Mouse (Mus musculus) neural tube, embryonic 13.5 days (tissue): Measurements from ENCODE around the gene Xrcc5. TPM values are rescaled to one million over a fixed set of nuclear protein-coding genes. Genes with fewer than 3 reads are reported as not detected.

Experiments
- ATAC-seq: fragments of 200-750 bp; cut with Nextera tagmentation; 2 replicates; pipeline ENCODE4 v1.8.0; 2017; ENCODE audit warnings: low read depth, mild to moderate bottlenecking, moderate TSS enrichment, moderate library complexity
- H3K27ac ChIP-seq: fragments of 300-500 bp; sonication (generic); replicated peaks from 2 replicates; pipeline ENCODE4 v1.5.1; 2015; ENCODE audit warnings: moderate library complexity, mild to moderate bottlenecking, inconsistent platforms
- H3K27me3 ChIP-seq: fragments of 300-500 bp; sonication (generic); 2 replicates; pipeline ENCODE4 v1.6.1; 2015; ENCODE audit warnings: mild to moderate bottlenecking, inconsistent platforms
- H3K36me3 ChIP-seq: fragments of 300-500 bp; sonication (generic); 2 replicates; pipeline ENCODE4 v1.6.1; 2015; ENCODE audit warnings: mild to moderate bottlenecking, inconsistent platforms
- H3K4me1 ChIP-seq: fragments of 300-500 bp; sonication (generic); replicated peaks from 2 replicates; pipeline ENCODE4 v1.6.1; 2015; ENCODE audit warnings: inconsistent platforms
- H3K4me2 ChIP-seq: fragments of 300-500 bp; sonication (generic); 2 replicates; pipeline ENCODE4 v1.6.1; 2015; ENCODE audit warnings: inconsistent platforms, mild to moderate bottlenecking, moderate library complexity
- H3K4me3 ChIP-seq: fragments of 300-500 bp; sonication (generic); 2 replicates; pipeline ENCODE4 v1.5.1; 2015; ENCODE audit warnings: mild to moderate bottlenecking, inconsistent platforms
- H3K9ac ChIP-seq: fragments of 300-500 bp; sonication (generic); 2 replicates; pipeline ENCODE4 v1.6.1; 2015; ENCODE audit warnings: moderate library complexity, mild to moderate bottlenecking, inconsistent platforms
- H3K9me3 ChIP-seq: fragments of 300-500 bp; sonication (generic); 2 replicates; pipeline ENCODE4 v1.6.1; 2016; ENCODE audit warnings: inconsistent platforms
- WGBS: fragments of 180-500 bp; shearing (Covaris S2); methylation state at CpG from one replicate; pipeline ENCODE4 v1.1.7; 2015; 5-methylcytosine and 5-hydroxymethylcytosine counted together
- polyA plus RNA-seq: library from polyadenylated mRNA; unstranded; fragments of >200 nt; fragmentation: Nextera tagmentation; extraction: Ambion mirVana; gene quantifications from 2 replicates; pipeline ENCODE4 v1.2.1, GENCODE M21; 2015

The Xrcc5 gene
- polyA plus RNA-seq, result 26.3 and 29.5 TPM in 2 replicates

- WGBS, result under 1% methylated on average over 21 of the region's 21 CpGs
- H3K4me3 ChIP-seq, result peak within 1 kb of the TSS; percentile 64
- peak; percentile 99 for ATAC-seq
Observed at GRCm38 (mm10) chr1:72307317-72307798, at the start of gene Xrcc5. Gene Xrcc5 (plus strand): TSS chr1:72307421.

GRCm38 (mm10) chr1:72263099-72263498 lies 44.1 kb upstream of the Xrcc5 start:
- Histone ChIP-seq H3K9ac (no peak overlapping the region), H3K4me2 (no peak overlapping the region), H3K4me1 (no peaks in the 10 kb centered on the region; the same call in 1 of the 2 replicates), H3K27me3 (no peaks in the 10 kb centered on the region), H3K4me3 (no peak overlapping the region), H3K36me3 (peaks cover 47% of the 10 kb centered on the region), H3K27ac (no peak overlapping the region), H3K9me3 (no peaks in the 10 kb centered on the region)
- WGBS, result 94% methylated on average over 3 of the region's 3 CpGs
- no peak for ATAC-seq

More at GRCm38 (mm10) chr1:72307317-72307798, at the start of gene Xrcc5:
- H3K9ac ChIP-seq, result peak within 1 kb of the TSS; percentile 83
- no peaks in the 10 kb centered on the region for H3K27me3 ChIP-seq
- peaks cover 29% of the 10 kb centered on the region for H3K4me1 ChIP-seq
- H3K9me3 ChIP-seq, result no peaks in the 10 kb centered on the region
- H3K4me2 ChIP-seq, result peak within 1 kb of the TSS; percentile 69
- peaks cover 4% of the 10 kb centered on the region; the same call in 1 of the 2 replicates for H3K36me3 ChIP-seq
- peak within 1 kb of the TSS; percentile 92 for H3K27ac ChIP-seq

- 93% methylated on average over 3 of the region's 3 CpGs for WGBS
Observed at GRCm38 (mm10) chr1:72278085-72278484, 29.1 kb upstream of the Xrcc5 start.

GRCm38 (mm10) chr1:72282604-72283003 lies 24.6 kb upstream of the Xrcc5 start:
- peaks cover 36% of the 10 kb centered on the region for H3K4me1 ChIP-seq
- H3K9me3 ChIP-seq, result no peaks in the 10 kb centered on the region; the same call in 1 of the 2 replicates
- no peaks in the 10 kb centered on the region for H3K27me3 ChIP-seq
- no peak overlapping the region for H3K4me2 ChIP-seq
- no peak overlapping the region for H3K9ac ChIP-seq
- WGBS, result 76% methylated on average over 1 of the region's 1 CpGs
- ATAC-seq, result no peak
- H3K27ac ChIP-seq, result no peak overlapping the region
- no peaks in the 10 kb centered on the region for H3K36me3 ChIP-seq
- H3K4me3 ChIP-seq, result no peak overlapping the region

More at GRCm38 (mm10) chr1:72278085-72278484, 29.1 kb upstream of the Xrcc5 start:
- no peak overlapping the region for H3K4me3 ChIP-seq
- no peaks in the 10 kb centered on the region for H3K4me1 ChIP-seq
- no peak overlapping the region for H3K4me2 ChIP-seq
- no peaks in the 10 kb centered on the region for H3K27me3 ChIP-seq
- H3K9ac ChIP-seq, result no peak overlapping the region
- no peak overlapping the region for H3K27ac ChIP-seq
- peaks cover 4% of the 10 kb centered on the region; the same call in 1 of the 2 replicates for H3K36me3 ChIP-seq
- no peaks in the 10 kb centered on the region; the same call in 1 of the 2 replicates for H3K9me3 ChIP-seq
- no peak for ATAC-seq

- Histone ChIP-seq H3K9me3 (no peaks in the 10 kb centered on the region; the same call in 1 of the 2 replicates), H3K4me2 (peak within 1 kb of the TSS; percentile 88), H3K36me3 (peaks cover 3% of the 10 kb centered on the region), H3K4me3 (peak within 1 kb of the TSS; percentile 51), H3K27ac (peak within 1 kb of the TSS; percentile 93), H3K27me3 (no peaks in the 10 kb centered on the region), H3K9ac (peak within 1 kb of the TSS; percentile 82), H3K4me1 (peaks cover 39% of the 10 kb centered on the region)
- ATAC-seq, result peak; percentile 98
- WGBS, result under 1% methylated on average over 30 of the region's 30 CpGs
Observed at GRCm38 (mm10) chr1:72283992-72284485, 23.2 kb upstream of the Xrcc5 start, which contains the start of the genes Pecr and Tmem169. Gene Pecr (minus strand): TSS chr1:72284314. Gene Tmem169 (plus strand): TSS chr1:72284369.

GRCm38 (mm10) chr1:72284539-72284938 lies 22.7 kb upstream of the Xrcc5 start:
- Histone ChIP-seq H3K4me1 (peaks cover 39% of the 10 kb centered on the region), H3K4me3 (peak overlapping the region; percentile 51), H3K9me3 (no peaks in the 10 kb centered on the region; the same call in 1 of the 2 replicates), H3K4me2 (peak overlapping the region; percentile 88), H3K27ac (peak overlapping the region; percentile 93), H3K36me3 (peaks cover 7% of the 10 kb centered on the region), H3K9ac (peak overlapping the region; percentile 82), H3K27me3 (no peaks in the 10 kb centered on the region)
- ATAC-seq, result peak; percentile 81
- WGBS, result 8% methylated on average over 5 of the region's 5 CpGs

- 11% methylated on average over 5 of the region's 5 CpGs for WGBS
- Histone ChIP-seq H3K4me2 (peak overlapping the region; percentile 88), H3K27me3 (no peaks in the 10 kb centered on the region)
Observed at GRCm38 (mm10) chr1:72286904-72287303, 20.3 kb upstream of the Xrcc5 start.

GRCm38 (mm10) chr1:72287893-72288292 lies 19.3 kb upstream of the Xrcc5 start:
- peaks cover 39% of the 10 kb centered on the region for H3K4me1 ChIP-seq
- no peaks in the 10 kb centered on the region for H3K27me3 ChIP-seq
- H3K4me2 ChIP-seq, result 0 out of 2 replicates have a peak overlapping the region, but pooled peaks have one; percentile 88
- no peak overlapping the region for H3K27ac ChIP-seq
- ATAC-seq, result no peak
- no peaks in the 10 kb centered on the region for H3K9me3 ChIP-seq
- 89% methylated on average over 4 of the region's 4 CpGs for WGBS
- no peak overlapping the region for H3K9ac ChIP-seq
- no peak overlapping the region for H3K4me3 ChIP-seq
- H3K36me3 ChIP-seq, result peaks cover 10% of the 10 kb centered on the region

More at GRCm38 (mm10) chr1:72286904-72287303, 20.3 kb upstream of the Xrcc5 start:
- Histone ChIP-seq H3K36me3 (peaks cover 10% of the 10 kb centered on the region), H3K27ac (peak overlapping the region; percentile 93), H3K4me1 (peaks cover 39% of the 10 kb centered on the region), H3K9ac (peak overlapping the region; percentile 82), H3K4me3 (no peak overlapping the region), H3K9me3 (no peaks in the 10 kb centered on the region)
- peak; percentile 21; the same call in 1 of the 2 replicates for ATAC-seq

GRCm38 (mm10) chr1:72288527-72289150 lies 18.6 kb upstream of the Xrcc5 start:
- ATAC-seq, result no peak
- H3K4me1 ChIP-seq, result peaks cover 39% of the 10 kb centered on the region
- no peak overlapping the region for H3K27ac ChIP-seq
- no peak overlapping the region for H3K4me3 ChIP-seq
- no peaks in the 10 kb centered on the region for H3K9me3 ChIP-seq
- no peak overlapping the region for H3K9ac ChIP-seq
- H3K36me3 ChIP-seq, result peaks cover 10% of the 10 kb centered on the region
- H3K4me2 ChIP-seq, result no peak overlapping the region
- no peaks in the 10 kb centered on the region for H3K27me3 ChIP-seq
- 88% methylated on average over 4 of the region's 4 CpGs for WGBS

- Histone ChIP-seq H3K4me2 (no peak overlapping the region), H3K9me3 (no peaks in the 10 kb centered on the region), H3K27me3 (no peaks in the 10 kb centered on the region), H3K4me3 (no peak overlapping the region), H3K36me3 (peaks cover 22% of the 10 kb centered on the region), H3K27ac (no peak overlapping the region), H3K9ac (no peak overlapping the region), H3K4me1 (peaks cover 20% of the 10 kb centered on the region)
- ATAC-seq, result no peak
- WGBS, result 96% methylated on average over 4 of the region's 4 CpGs
Observed at GRCm38 (mm10) chr1:72290896-72291295, 16.3 kb upstream of the Xrcc5 start.

GRCm38 (mm10) chr1:72291421-72291820 lies 15.8 kb upstream of the Xrcc5 start:
- H3K27ac ChIP-seq, result no peak overlapping the region
- H3K9me3 ChIP-seq, result no peaks in the 10 kb centered on the region
- no peaks in the 10 kb centered on the region for H3K27me3 ChIP-seq
- H3K4me2 ChIP-seq, result no peak overlapping the region
- peaks cover 22% of the 10 kb centered on the region for H3K36me3 ChIP-seq
- no peak overlapping the region for H3K9ac ChIP-seq
- 95% methylated on average over 4 of the region's 4 CpGs for WGBS
- ATAC-seq, result no peak
- H3K4me3 ChIP-seq, result no peak overlapping the region
- H3K4me1 ChIP-seq, result peaks cover 15% of the 10 kb centered on the region

GRCm38 (mm10) chr1:72291925-72292324 lies 15.3 kb upstream of the Xrcc5 start:
- H3K27ac ChIP-seq, result no peak overlapping the region
- peaks cover 10% of the 10 kb centered on the region for H3K4me1 ChIP-seq
- no peak overlapping the region for H3K4me3 ChIP-seq
- H3K4me2 ChIP-seq, result no peak overlapping the region
- H3K27me3 ChIP-seq, result no peaks in the 10 kb centered on the region
- no peak overlapping the region for H3K9ac ChIP-seq
- peaks cover 22% of the 10 kb centered on the region for H3K36me3 ChIP-seq
- 84% methylated on average over 2 of the region's 2 CpGs for WGBS
- ATAC-seq, result no peak
- H3K9me3 ChIP-seq, result no peaks in the 10 kb centered on the region
